Mouse (Mus musculus) layer of hippocampus, adult 11-12 months (tissue): ENCODE measurements around the gene Aasdhppt.

ENCODE experiments used
- DNase-seq: peaks from one replicate; pipeline ENCODE4 v3.0.0; 2022; ENCODE audit warnings: low spot score

Aasdhppt gene

GRCm38 (mm10) chr9:4309351-4310085, at the start of gene Aasdhppt, which contains the start of gene Kbtbd3:
TSS of gene Aasdhppt (minus strand) at chr9:4309471.
TSS of gene Kbtbd3 (plus strand) at chr9:4309833.
- DNase-seq = peak; percentile 99

GRCm38 (mm10) chr9:4353163-4353562, 43.9 kb upstream of the Aasdhppt start:
- no peak for DNase-seq

- no peak for DNase-seq
These were observed 9.9 kb upstream of the Aasdhppt start for GRCm38 (mm10) chr9:4318939-4319721.

- DNase-seq = no peak
These were observed 6.5 kb upstream of the Aasdhppt start for GRCm38 (mm10) chr9:4315746-4316145.

- DNase-seq = no peak
These were observed 4.7 kb upstream of the Aasdhppt start for GRCm38 (mm10) chr9:4313946-4314345.

- DNase-seq = no peak
These were observed 1.9 kb upstream of the Aasdhppt start for GRCm38 (mm10) chr9:4311162-4311561.

- no peak for DNase-seq
These were observed 1.4 kb upstream of the Aasdhppt start for GRCm38 (mm10) chr9:4310706-4311105.

- DNase-seq = no peak
These were observed 482 bp downstream of the Aasdhppt start for GRCm38 (mm10) chr9:4308628-4309350.

GRCm38 (mm10) chr9:4304867-4305266, 4.4 kb downstream of the Aasdhppt start:
- DNase-seq = no peak

- DNase-seq = no peak
These were observed 8.8 kb downstream of the Aasdhppt start for GRCm38 (mm10) chr9:4300466-4300865.

GRCm38 (mm10) chr9:4283850-4284249, 25.4 kb downstream of the Aasdhppt start:
- DNase-seq = no peak

GRCm38 (mm10) chr9:4266881-4267280, 42.4 kb downstream of the Aasdhppt start:
- DNase-seq = no peak

GRCm38 (mm10) chr9:4260746-4261090, 48.6 kb downstream of the Aasdhppt start:
- DNase-seq = no peak

- no peak for DNase-seq
These were observed 49.2 kb downstream of the Aasdhppt start for GRCm38 (mm10) chr9:4259841-4260745.

- no peak for DNase-seq
These were observed 50.2 kb downstream of the Aasdhppt start for GRCm38 (mm10) chr9:4259074-4259473.
